Mouse (Mus musculus) neural tube, embryonic 15.5 days (tissue): ENCODE data around the gene Pla2r1. TPM values are rescaled to one million over a fixed set of nuclear protein-coding genes. Genes with fewer than 3 reads are reported as not detected.

ENCODE experiments used
- ATAC-seq: fragments of 200-750 bp; cut with Nextera tagmentation; 2 replicates; pipeline ENCODE4 v1.8.0; 2017; ENCODE audit warnings: mild to moderate bottlenecking, moderate TSS enrichment, moderate library complexity; ENCODE audit not compliant: low FRiP score
- H3K27ac ChIP-seq: fragments of 300-500 bp; sonication (generic); replicated peaks from 2 replicates; pipeline ENCODE4 v1.5.1; 2015; ENCODE audit warnings: mild to moderate bottlenecking, inconsistent platforms
- H3K27me3 ChIP-seq: fragments of 300-500 bp; sonication (generic); replicated peaks from 2 replicates; pipeline ENCODE4 v1.6.1; 2015; ENCODE audit warnings: inconsistent platforms
- H3K36me3 ChIP-seq: fragments of 300-500 bp; sonication (generic); 2 replicates; pipeline ENCODE4 v1.6.1; 2015; ENCODE audit warnings: inconsistent platforms
- H3K4me1 ChIP-seq: fragments of 300-500 bp; sonication (generic); 2 replicates; pipeline ENCODE4 v1.6.1; 2015; ENCODE audit warnings: inconsistent platforms
- H3K4me2 ChIP-seq: fragments of 300-500 bp; sonication (generic); 2 replicates; pipeline ENCODE4 v1.6.1; 2015; ENCODE audit warnings: inconsistent platforms, mild to moderate bottlenecking, moderate library complexity
- H3K4me3 ChIP-seq: fragments of 300-500 bp; sonication (generic); replicated peaks from 2 replicates; pipeline ENCODE4 v1.5.1; 2015; ENCODE audit warnings: mild to moderate bottlenecking, inconsistent platforms
- H3K9ac ChIP-seq: fragments of 300-500 bp; sonication (generic); replicated peaks from 2 replicates; pipeline ENCODE4 v1.6.1; 2015; ENCODE audit warnings: mild to moderate bottlenecking, inconsistent platforms
- H3K9me3 ChIP-seq: fragments of 300-500 bp; sonication (generic); replicated peaks from 2 replicates; pipeline ENCODE4 v1.6.1; 2016; ENCODE audit warnings: inconsistent platforms
- WGBS: fragments of 180-500 bp; shearing (Covaris S2); methylation state at CpG from one replicate; pipeline ENCODE4 v1.1.7; 2015; ENCODE audit warnings: mixed read lengths; 5-methylcytosine and 5-hydroxymethylcytosine counted together
- polyA plus RNA-seq: library from polyadenylated mRNA; unstranded; fragments of >200 nt; fragmentation: Nextera tagmentation; extraction: Ambion mirVana; gene quantifications from 2 replicates; pipeline ENCODE4 v1.2.1, GENCODE M21; 2015

Gene Pla2r1
- polyA plus RNA-seq, 1 experiment from 2014 or later = 0.37 TPM

DNA sequence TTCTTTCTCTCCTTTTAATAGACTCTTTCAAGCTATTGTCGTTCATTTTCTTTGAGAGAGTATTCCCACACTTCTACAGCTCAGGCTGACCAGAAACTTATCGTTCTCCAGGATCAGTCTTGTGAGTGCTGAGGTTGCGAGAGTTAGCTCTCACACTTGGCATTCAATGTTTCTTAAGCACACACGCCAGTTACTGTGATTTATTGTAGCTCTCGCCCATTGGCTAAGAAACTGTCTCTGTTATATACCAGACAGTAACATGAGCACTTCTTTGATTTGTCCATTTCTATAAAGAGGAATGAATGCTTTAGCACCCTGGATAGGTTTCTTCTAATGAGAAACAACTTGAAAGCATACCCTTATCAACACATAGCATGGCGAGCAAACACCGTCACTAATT lies 185.2 kb downstream of the Pla2r1 start:
- H3K9ac ChIP-seq = no peak overlapping the region
- H3K27me3 ChIP-seq = no peaks in the 10 kb centered on the region
- no peaks in the 10 kb centered on the region for H3K36me3 ChIP-seq
- ATAC-seq = no peak
- no peaks in the 10 kb centered on the region for H3K4me1 ChIP-seq
- 86% methylated on average over 7 of the region's 7 CpGs for WGBS
- H3K27ac ChIP-seq = no peak overlapping the region
- H3K4me3 ChIP-seq = no peak overlapping the region
- no peak overlapping the region for H3K4me2 ChIP-seq
- no peaks in the 10 kb centered on the region for H3K9me3 ChIP-seq

Other genes starting within 250 kb of the Pla2r1 start
- gene Ly75, start 170.0 kb downstream of the Pla2r1 start, polyA plus RNA-seq = 1.1 and 5.3 TPM in 2 replicates
- 0.31 and 0.84 TPM in 2 replicates for gene Itgb6, start 169.3 kb upstream of the Pla2r1 start, polyA plus RNA-seq